Mouse (Mus musculus) forebrain, embryonic 11.5 days (tissue): ENCODE results near the gene Soat2. TPM values are rescaled to one million over a fixed set of nuclear protein-coding genes. Genes with fewer than 3 reads are reported as not detected.

ENCODE experiments used
- ATAC-seq: fragments of 200-750 bp; cut with Nextera tagmentation; replicated peaks from 2 replicates; pipeline ENCODE4 v1.8.0; 2017; ENCODE audit warnings: moderate TSS enrichment; ENCODE audit not compliant: low FRiP score
- DNase-seq: peaks from one replicate; pipeline ENCODE4 v3.0.0-alpha.2; 2017; ENCODE audit warnings: low spot score
- H3K27ac ChIP-seq: fragments of 300-500 bp; sonication (generic); 2 replicates; pipeline ENCODE4 v1.5.1; 2014; ENCODE audit warnings: low read depth, low read length
- H3K27me3 ChIP-seq: fragments of 300-500 bp; sonication (generic); 2 replicates; pipeline ENCODE4 v1.6.1; 2014; ENCODE audit warnings: mild to moderate bottlenecking, low read length, mixed read lengths; ENCODE audit not compliant: control insufficient read depth, insufficient read depth
- H3K36me3 ChIP-seq: fragments of 300-500 bp; sonication (generic); 2 replicates; pipeline ENCODE4 v1.6.1; 2014; ENCODE audit warnings: mild to moderate bottlenecking, low read length, moderate library complexity, mixed read lengths; ENCODE audit not compliant: control insufficient read depth, insufficient read depth
- H3K4me1 ChIP-seq: fragments of 300-500 bp; sonication (generic); replicated peaks from 2 replicates; pipeline ENCODE4 v1.6.1; 2014; ENCODE audit warnings: low read length, mixed read lengths; ENCODE audit not compliant: control insufficient read depth, insufficient read depth
- H3K4me2 ChIP-seq: fragments of 300-500 bp; sonication (generic); 2 replicates; pipeline ENCODE4 v1.6.1; 2014; ENCODE audit warnings: low read depth, mild to moderate bottlenecking, low read length, moderate library complexity, mixed read lengths; ENCODE audit not compliant: severe bottlenecking
- H3K4me3 ChIP-seq: fragments of 300-500 bp; sonication (generic); 2 replicates; pipeline ENCODE4 v1.5.1; 2014; ENCODE audit warnings: low read depth, low read length
- H3K9ac ChIP-seq: fragments of 300-500 bp; sonication (generic); 2 replicates; pipeline ENCODE4 v1.6.1; 2014; ENCODE audit warnings: low read length
- H3K9me3 ChIP-seq: fragments of 300-500 bp; sonication (generic); 2 replicates; pipeline ENCODE4 v1.6.1; 2016; ENCODE audit warnings: low read length, mixed read lengths; ENCODE audit not compliant: control insufficient read depth
- WGBS: fragments of 180-500 bp; shearing (Covaris S2); extraction: QIAGEN DNeasy Blood & Tissue Kit; methylation state at CpG from one replicate; pipeline ENCODE4 v1.1.7; 2014; 5-methylcytosine and 5-hydroxymethylcytosine counted together
- polyA plus RNA-seq: library from polyadenylated mRNA; unstranded; fragments of >200 nt; fragmentation: Nextera tagmentation; extraction: Ambion mirVana; gene quantifications from 2 replicates; pipeline ENCODE4 v1.2.1, GENCODE M21; 2014

Gene Soat2
- polyA plus RNA-seq, 1 experiment from 2014 or later = not detected

GRCm38 (mm10) chr15:102141120-102141519, 9.2 kb upstream of the Soat2 start:
- Histone ChIP-seq H3K27ac (no peak overlapping the region), H3K4me3 (no peak overlapping the region), H3K27me3 (peaks cover 23% of the 10 kb centered on the region), H3K9ac (no peak overlapping the region), H3K9me3 (no peaks in the 10 kb centered on the region), H3K36me3 (no peaks in the 10 kb centered on the region), H3K4me2 (no peak overlapping the region), H3K4me1 (peaks cover 2% of the 10 kb centered on the region; the same call in 1 of the 2 replicates)
- DNase-seq (no peak), ATAC-seq (no peak)
- 87% methylated on average over 5 of the region's 5 CpGs for WGBS

- Histone ChIP-seq H3K27me3 (peaks cover 23% of the 10 kb centered on the region), H3K9ac (no peak overlapping the region), H3K4me2 (no peak overlapping the region), H3K4me3 (no peak overlapping the region), H3K4me1 (no peaks in the 10 kb centered on the region; the same call in 1 of the 2 replicates), H3K27ac (no peak overlapping the region), H3K36me3 (no peaks in the 10 kb centered on the region), H3K9me3 (no peaks in the 10 kb centered on the region)
- DNase-seq (no peak), ATAC-seq (no peak)
- WGBS = 53% methylated on average over 23 of the region's 23 CpGs
These were observed 7.1 kb upstream of the Soat2 start for GRCm38 (mm10) chr15:102142914-102143912.

GRCm38 (mm10) chr15:102144274-102144711, 6.0 kb upstream of the Soat2 start, which contains the start of gene Igfbp6:
TSS of gene Igfbp6 (plus strand) at chr15:102144362.
- Histone ChIP-seq H3K4me2 (peak within 1 kb of the TSS; percentile 3), H3K27me3 (peaks cover 23% of the 10 kb centered on the region), H3K9me3 (no peaks in the 10 kb centered on the region), H3K36me3 (no peaks in the 10 kb centered on the region), H3K27ac (no peak within 1 kb of the TSS), H3K4me3 (no peak within 1 kb of the TSS), H3K4me1 (no peaks in the 10 kb centered on the region; the same call in 1 of the 2 replicates), H3K9ac (peak within 1 kb of the TSS; percentile 12; the same call in 1 of the 2 replicates)
- 3% methylated on average over 22 of the region's 22 CpGs for WGBS
- ATAC-seq (no peak), DNase-seq (no peak)

- Histone ChIP-seq H3K27ac (no peak overlapping the region), H3K9me3 (no peaks in the 10 kb centered on the region), H3K9ac (peak overlapping the region; percentile 12; the same call in 1 of the 2 replicates), H3K27me3 (peaks cover 23% of the 10 kb centered on the region), H3K36me3 (no peaks in the 10 kb centered on the region), H3K4me3 (no peak overlapping the region), H3K4me1 (no peaks in the 10 kb centered on the region; the same call in 1 of the 2 replicates), H3K4me2 (peak overlapping the region; percentile 3)
- DNase-seq (no peak), ATAC-seq (no peak)
- 12% methylated on average over 19 of the region's 19 CpGs for WGBS
These were observed 5.6 kb upstream of the Soat2 start for GRCm38 (mm10) chr15:102144726-102145125.

- no peaks in the 10 kb centered on the region for H3K36me3 ChIP-seq
- peaks cover 23% of the 10 kb centered on the region for H3K27me3 ChIP-seq
- no peaks in the 10 kb centered on the region for H3K9me3 ChIP-seq
- H3K27ac ChIP-seq = no peak overlapping the region
- H3K4me3 ChIP-seq = no peak overlapping the region
- no peak overlapping the region for H3K9ac ChIP-seq
- ATAC-seq (no peak), DNase-seq (no peak)
- H3K4me2 ChIP-seq = no peak overlapping the region
- WGBS = 92% methylated on average over 10 of the region's 10 CpGs
- no peaks in the 10 kb centered on the region; the same call in 1 of the 2 replicates for H3K4me1 ChIP-seq
These were observed 5.0 kb upstream of the Soat2 start for GRCm38 (mm10) chr15:102145330-102145729.

GRCm38 (mm10) chr15:102146089-102146488, 4.2 kb upstream of the Soat2 start:
- H3K9me3 ChIP-seq = no peaks in the 10 kb centered on the region
- no peak for ATAC-seq
- WGBS = 88% methylated on average over 5 of the region's 5 CpGs
- H3K27ac ChIP-seq = no peak overlapping the region
- H3K4me1 ChIP-seq = no peaks in the 10 kb centered on the region; the same call in 1 of the 2 replicates
- H3K4me2 ChIP-seq = no peak overlapping the region
- no peak overlapping the region for H3K9ac ChIP-seq
- no peaks in the 10 kb centered on the region for H3K36me3 ChIP-seq
- DNase-seq = no peak
- H3K4me3 ChIP-seq = no peak overlapping the region
- H3K27me3 ChIP-seq = peaks cover 23% of the 10 kb centered on the region

- peaks cover 23% of the 10 kb centered on the region for H3K27me3 ChIP-seq
- 8% methylated on average over 1 of the region's 1 CpGs for WGBS
- no peak for ATAC-seq
These were observed 3.4 kb upstream of the Soat2 start for GRCm38 (mm10) chr15:102146882-102147281.

GRCm38 (mm10) chr15:102147674-102148402, 2.5 kb upstream of the Soat2 start:
- H3K4me1 ChIP-seq = no peaks in the 10 kb centered on the region; the same call in 1 of the 2 replicates
- no peaks in the 10 kb centered on the region for H3K36me3 ChIP-seq
- no peak overlapping the region for H3K27ac ChIP-seq
- peaks cover 23% of the 10 kb centered on the region for H3K27me3 ChIP-seq
- no peaks in the 10 kb centered on the region for H3K9me3 ChIP-seq
- no peak overlapping the region for H3K4me3 ChIP-seq
- DNase-seq = no peak
- no peak overlapping the region for H3K9ac ChIP-seq
- no peak overlapping the region for H3K4me2 ChIP-seq
- WGBS = 76% methylated on average over 16 of the region's 16 CpGs
- ATAC-seq = no peak

More at GRCm38 (mm10) chr15:102146882-102147281, 3.4 kb upstream of the Soat2 start:
- no peak overlapping the region for H3K27ac ChIP-seq
- H3K4me2 ChIP-seq = no peak overlapping the region
- H3K9me3 ChIP-seq = no peaks in the 10 kb centered on the region
- H3K9ac ChIP-seq = no peak overlapping the region
- no peak overlapping the region for H3K4me3 ChIP-seq
- H3K36me3 ChIP-seq = no peaks in the 10 kb centered on the region
- DNase-seq = no peak
- H3K4me1 ChIP-seq = no peaks in the 10 kb centered on the region; the same call in 1 of the 2 replicates
